Mouse (Mus musculus): ENCODE measurements at regions not wholly inside any gene's neighbourhood (a gene's known extent, or its start where the extent isn't known, plus 50 kb on each side); places are given as distances from the start of the nearest gene placed in this dataset.

DNA sequence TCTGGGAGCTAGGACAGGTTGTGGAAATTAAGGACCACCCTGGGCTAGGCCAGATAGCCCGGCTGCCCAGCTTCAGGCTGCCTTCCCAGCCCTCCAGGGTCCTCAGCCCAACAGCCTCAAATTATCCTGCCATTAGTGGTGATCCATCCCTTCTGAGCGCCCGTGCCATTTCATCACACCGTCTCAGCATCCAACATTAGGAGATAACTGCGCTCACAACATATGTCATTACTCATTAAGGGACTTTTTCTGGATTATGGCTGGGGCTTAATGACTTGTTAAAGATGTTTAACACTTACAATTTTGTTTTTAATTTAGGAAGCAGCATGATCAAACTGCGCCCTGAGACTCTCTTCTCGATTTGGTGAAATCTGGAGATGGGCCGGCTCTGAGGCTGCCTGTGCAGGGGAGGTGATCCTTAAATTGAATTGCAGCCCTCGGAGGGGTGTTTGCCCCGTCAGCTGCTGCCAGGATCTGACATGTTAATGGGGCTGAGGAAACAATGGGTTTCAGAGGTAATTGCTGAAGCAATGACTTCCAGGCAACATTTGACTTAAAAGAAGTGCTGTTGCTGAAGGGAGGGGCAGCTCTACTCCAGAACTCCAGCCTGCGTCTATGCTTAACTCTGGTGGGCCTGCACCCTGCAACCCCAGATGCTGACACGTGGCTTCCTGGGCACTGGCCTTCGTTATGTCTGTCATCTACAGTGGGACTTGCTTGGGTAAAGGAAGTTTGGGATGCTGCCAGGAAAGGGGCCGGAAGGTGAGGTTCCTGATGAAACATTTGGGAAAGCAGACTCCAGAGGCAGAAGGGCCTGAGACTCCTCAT, 154.9 kb downstream of the 3100002H09Rik start:
- TF ChIP-seq CTCF (IDR thresholded peaks at IDR 0.05; ENCODE audit: insufficient read depth, low read length) (no peak), POLR2A (IDR thresholded peaks at IDR 0.05; ENCODE audit: borderline replicate concordance, extremely low read depth, low read depth, low read length) (no peak)

All from lung, adult 2 months (tissue).